Mouse (Mus musculus): ENCODE measurements around the gene Ssty2.
"Not testable (repeated sequence)": the region's sequence is repeated elsewhere in the genome, so short reads cannot be mapped to it uniquely, and the experiment has no call there.

Ssty2 gene

DNA sequence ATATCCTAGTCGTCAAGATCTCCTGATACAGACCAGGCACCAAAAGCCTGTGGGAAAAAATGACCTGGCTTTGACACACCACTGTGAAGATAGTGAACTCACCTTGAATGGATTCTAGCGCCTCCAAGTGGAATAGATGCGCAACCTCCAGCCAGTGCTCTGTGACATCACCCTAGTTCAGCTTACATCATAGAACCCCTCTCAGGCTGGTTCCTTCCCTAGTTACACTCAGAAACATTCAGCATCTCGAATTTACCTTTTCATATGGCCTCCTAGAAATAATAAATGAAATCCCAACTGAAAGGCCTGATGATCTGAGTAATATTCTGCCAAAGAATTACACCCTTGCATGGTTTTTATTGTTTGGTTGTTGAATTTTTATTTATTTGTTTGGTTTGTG lies at the start of gene Ssty2:
TSS of gene Ssty2 (minus strand) at position 101 of the 400 bp plus-strand sequence.
- not testable (repeated sequence) for DNase-seq (ENCODE audit: low spot score)

Data from testis, postnatal 10 days (tissue).